Mouse (Mus musculus) forebrain, embryonic 12.5 days (tissue): Measurements from ENCODE around the gene Olfr12. TPM values are rescaled to one million over a fixed set of nuclear protein-coding genes. Genes with fewer than 3 reads are reported as not detected.

ENCODE experiments used
- ATAC-seq: fragments of 200-750 bp; cut with Nextera tagmentation; 2 replicates; pipeline ENCODE4 v1.8.0; 2017; ENCODE audit warnings: moderate TSS enrichment; ENCODE audit not compliant: low FRiP score
- H3K27ac ChIP-seq: fragments of 300-500 bp; sonication (generic); 2 replicates; pipeline ENCODE4 v1.5.1; 2016; ENCODE audit warnings: mild to moderate bottlenecking
- H3K27me3 ChIP-seq: fragments of 300-500 bp; sonication (generic); 2 replicates; pipeline ENCODE4 v1.6.1; 2016; ENCODE audit warnings: mild to moderate bottlenecking
- H3K36me3 ChIP-seq: fragments of 300-500 bp; sonication (generic); replicated peaks from 2 replicates; pipeline ENCODE4 v1.6.1; 2016; ENCODE audit warnings: mild to moderate bottlenecking
- H3K4me1 ChIP-seq: fragments of 300-500 bp; sonication (generic); 2 replicates; pipeline ENCODE4 v1.6.1; 2016
- H3K4me2 ChIP-seq: fragments of 300-500 bp; sonication (generic); 2 replicates; pipeline ENCODE4 v1.6.1; 2016; ENCODE audit warnings: mild to moderate bottlenecking, moderate library complexity
- H3K4me3 ChIP-seq: fragments of 300-500 bp; sonication (generic); replicated peaks from 2 replicates; pipeline ENCODE4 v1.5.1; 2016; ENCODE audit warnings: mild to moderate bottlenecking
- H3K9ac ChIP-seq: fragments of 300-500 bp; sonication (generic); 2 replicates; pipeline ENCODE4 v1.6.1; 2016; ENCODE audit warnings: mild to moderate bottlenecking
- H3K9me3 ChIP-seq: fragments of 300-500 bp; sonication (generic); 2 replicates; pipeline ENCODE4 v1.6.1; 2016
- WGBS: fragments of 180-500 bp; shearing (Covaris S2); methylation state at CpG from one replicate; pipeline ENCODE4 v1.1.7; 2016; 5-methylcytosine and 5-hydroxymethylcytosine counted together
- polyA plus RNA-seq: library from polyadenylated mRNA; unstranded; fragments of >200 nt; fragmentation: Nextera tagmentation; extraction: Ambion mirVana; gene quantifications from 2 replicates; pipeline ENCODE4 v1.2.1, GENCODE M21; 2016

The Olfr12 gene
- polyA plus RNA-seq, 1 experiment from 2014 or later = not detected

DNA sequence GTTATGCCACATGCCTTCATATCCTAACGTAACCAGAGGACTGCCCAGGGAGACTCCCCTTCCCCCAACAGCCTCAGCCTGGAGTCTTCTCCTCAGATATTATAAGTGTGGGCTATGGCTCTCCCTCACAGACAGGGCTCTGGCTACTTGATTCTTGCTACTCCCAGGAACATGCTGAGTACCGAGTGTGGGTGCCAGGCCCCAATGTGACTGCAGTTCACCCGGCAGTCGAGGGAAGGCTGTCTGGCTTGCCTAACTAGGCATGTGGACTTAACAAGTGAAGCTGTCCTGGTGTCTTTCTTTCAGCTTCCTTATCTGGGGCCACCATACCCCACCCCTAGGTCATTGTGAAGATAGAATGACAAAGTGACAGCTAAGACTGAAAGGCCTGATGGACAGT, 26.1 kb downstream of the Olfr12 start:
- Histone ChIP-seq H3K9me3 (no peaks in the 10 kb centered on the region), H3K4me1 (peaks cover 25% of the 10 kb centered on the region), H3K36me3 (peaks cover 8% of the 10 kb centered on the region), H3K4me2 (no peak overlapping the region), H3K4me3 (no peak overlapping the region), H3K27ac (no peak overlapping the region), H3K27me3 (peaks cover 9% of the 10 kb centered on the region), H3K9ac (no peak overlapping the region)
- no peak for ATAC-seq
- WGBS = 77% methylated on average over 4 of the region's 4 CpGs

DNA sequence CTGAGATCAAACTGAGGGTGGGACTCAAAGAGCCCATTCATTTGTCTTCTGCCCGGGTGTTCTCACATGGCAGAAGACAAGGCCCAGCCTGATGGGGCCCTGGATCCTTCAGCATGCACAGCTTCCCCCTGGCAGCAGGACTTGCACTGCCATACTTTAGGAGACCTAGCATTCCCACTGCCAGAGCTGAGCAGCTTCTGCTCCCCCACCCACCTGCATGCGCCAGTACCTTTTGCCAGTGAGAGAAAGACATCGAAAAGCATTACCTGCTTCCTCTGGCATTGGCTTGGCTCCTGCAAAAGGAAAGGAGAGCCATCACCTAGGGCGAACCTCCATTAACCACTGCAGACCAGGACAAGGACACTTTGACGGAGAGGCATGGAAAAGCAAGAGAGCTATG, 27.3 kb downstream of the Olfr12 start:
- Histone ChIP-seq H3K4me3 (no peak overlapping the region), H3K9ac (no peak overlapping the region), H3K9me3 (no peaks in the 10 kb centered on the region), H3K27me3 (peaks cover 9% of the 10 kb centered on the region), H3K36me3 (no peaks in the 10 kb centered on the region), H3K27ac (no peak overlapping the region), H3K4me2 (no peak overlapping the region), H3K4me1 (peaks cover 25% of the 10 kb centered on the region)
- ATAC-seq = no peak
- WGBS = 82% methylated on average over 5 of the region's 5 CpGs

GRCm38 (mm10) chr1:92646111-92646510, 28.5 kb downstream of the Olfr12 start:
- ATAC-seq = no peak
- H3K4me2 ChIP-seq = no peak overlapping the region
- peaks cover 13% of the 10 kb centered on the region for H3K4me1 ChIP-seq
- peaks cover 9% of the 10 kb centered on the region for H3K27me3 ChIP-seq
- H3K36me3 ChIP-seq = no peaks in the 10 kb centered on the region
- no peak overlapping the region for H3K27ac ChIP-seq
- 57% methylated on average over 2 of the region's 2 CpGs for WGBS
- no peak overlapping the region for H3K4me3 ChIP-seq
- H3K9me3 ChIP-seq = no peaks in the 10 kb centered on the region
- no peak overlapping the region for H3K9ac ChIP-seq

DNA sequence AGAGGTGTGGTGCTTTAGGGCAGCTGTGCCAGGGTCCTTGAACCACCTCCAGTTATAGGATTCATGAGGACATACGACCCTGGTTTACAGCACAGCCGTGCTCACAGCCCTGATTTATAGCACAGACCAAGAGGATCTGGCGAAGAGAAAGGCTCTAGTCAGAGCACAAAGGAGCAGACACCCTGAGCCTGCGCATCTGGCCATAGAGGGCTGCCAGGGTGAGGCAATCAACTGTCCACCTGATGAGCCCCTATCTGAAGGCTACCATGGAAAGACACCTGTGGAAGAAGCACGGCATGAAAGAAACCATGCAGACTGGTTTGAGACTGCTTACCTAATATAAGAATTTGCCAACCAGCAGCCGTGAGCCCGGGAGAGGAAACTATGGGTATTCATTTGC, 29.0 kb downstream of the Olfr12 start:
- Histone ChIP-seq H3K9me3 (no peaks in the 10 kb centered on the region), H3K36me3 (no peaks in the 10 kb centered on the region), H3K27me3 (peaks cover 9% of the 10 kb centered on the region), H3K4me3 (no peak overlapping the region), H3K9ac (no peak overlapping the region), H3K4me2 (no peak overlapping the region), H3K4me1 (peaks cover 16% of the 10 kb centered on the region), H3K27ac (no peak overlapping the region)
- 81% methylated on average over 7 of the region's 7 CpGs for WGBS
- no peak for ATAC-seq

- Histone ChIP-seq H3K4me3 (no peak overlapping the region), H3K27ac (no peak overlapping the region), H3K4me2 (no peak overlapping the region), H3K27me3 (peaks cover 9% of the 10 kb centered on the region), H3K9ac (no peak overlapping the region), H3K4me1 (peaks cover 16% of the 10 kb centered on the region), H3K36me3 (no peaks in the 10 kb centered on the region), H3K9me3 (no peaks in the 10 kb centered on the region)
- WGBS = 78% methylated on average over 4 of the region's 4 CpGs
- no peak for ATAC-seq
Measured at GRCm38 (mm10) chr1:92647026-92647425, 29.4 kb downstream of the Olfr12 start.

- H3K27ac ChIP-seq = no peak overlapping the region
- H3K9me3 ChIP-seq = no peaks in the 10 kb centered on the region
- peak; percentile 47 for ATAC-seq
- H3K4me3 ChIP-seq = no peak overlapping the region
- peak overlapping the region; percentile 13 for H3K4me2 ChIP-seq
- 8% methylated on average over 8 of the region's 8 CpGs for WGBS
- peaks cover 9% of the 10 kb centered on the region for H3K27me3 ChIP-seq
- no peaks in the 10 kb centered on the region for H3K36me3 ChIP-seq
- peaks cover 13% of the 10 kb centered on the region for H3K4me1 ChIP-seq
- H3K9ac ChIP-seq = no peak overlapping the region
Measured at GRCm38 (mm10) chr1:92647752-92648151, 30.2 kb downstream of the Olfr12 start.

GRCm38 (mm10) chr1:92648197-92648596, 30.6 kb downstream of the Olfr12 start:
- H3K36me3 ChIP-seq = no peaks in the 10 kb centered on the region
- H3K9ac ChIP-seq = no peak overlapping the region
- no peaks in the 10 kb centered on the region for H3K9me3 ChIP-seq
- peaks cover 13% of the 10 kb centered on the region for H3K4me1 ChIP-seq
- H3K4me2 ChIP-seq = peak overlapping the region; percentile 13
- peaks cover 9% of the 10 kb centered on the region for H3K27me3 ChIP-seq
- WGBS = 52% methylated on average over 10 of the region's 10 CpGs
- 0 out of 2 replicates have a peak, but pooled peaks have one; percentile 28 for ATAC-seq
- no peak overlapping the region for H3K27ac ChIP-seq
- no peak overlapping the region for H3K4me3 ChIP-seq

- H3K9me3 ChIP-seq = no peaks in the 10 kb centered on the region
- peak within 1 kb of the TSS; percentile 13 for H3K4me2 ChIP-seq
- peaks cover 13% of the 10 kb centered on the region for H3K4me1 ChIP-seq
- no peak within 1 kb of the TSS for H3K4me3 ChIP-seq
- peak; percentile 68 for ATAC-seq
- H3K36me3 ChIP-seq = no peaks in the 10 kb centered on the region
- peaks cover 9% of the 10 kb centered on the region for H3K27me3 ChIP-seq
- no peak within 1 kb of the TSS for H3K27ac ChIP-seq
- 27% methylated on average over 8 of the region's 8 CpGs for WGBS
- H3K9ac ChIP-seq = no peak within 1 kb of the TSS
Measured at GRCm38 (mm10) chr1:92648673-92649072, 31.1 kb downstream of the Olfr12 start, which contains the start of gene Otos. Gene Otos (minus strand): TSS chr1:92648841.

- no peak for ATAC-seq
Measured at GRCm38 (mm10) chr1:92651467-92651866, 33.9 kb downstream of the Olfr12 start.

DNA sequence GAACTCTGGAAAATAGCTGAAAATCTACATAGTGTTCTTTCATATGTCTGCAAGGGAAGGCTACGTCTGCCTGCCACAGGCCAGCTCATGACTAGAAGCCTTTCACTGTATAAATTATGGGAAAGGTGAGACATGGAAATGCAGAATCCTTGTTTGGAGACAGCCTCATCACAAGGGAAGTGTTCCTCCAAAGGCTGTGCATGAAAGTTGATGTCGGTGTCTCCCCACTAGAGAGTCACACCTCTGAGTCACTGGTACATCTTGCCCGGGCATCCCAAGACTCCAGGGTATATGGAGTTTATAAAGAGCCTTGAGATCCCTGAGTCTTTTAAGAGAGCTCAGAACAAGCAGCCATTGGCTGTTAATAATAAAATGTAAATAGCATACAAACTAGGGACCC, 35.6 kb downstream of the Olfr12 start:
- 93% methylated on average over 3 of the region's 3 CpGs for WGBS
- Histone ChIP-seq H3K4me1 (peaks cover 7% of the 10 kb centered on the region), H3K27me3 (peaks cover 4% of the 10 kb centered on the region), H3K4me2 (no peak overlapping the region), H3K4me3 (no peak overlapping the region), H3K27ac (no peak overlapping the region), H3K9me3 (no peaks in the 10 kb centered on the region), H3K36me3 (no peaks in the 10 kb centered on the region), H3K9ac (no peak overlapping the region)
- ATAC-seq = no peak

More at GRCm38 (mm10) chr1:92651467-92651866, 33.9 kb downstream of the Olfr12 start:
- Histone ChIP-seq H3K27ac (no peak overlapping the region), H3K4me2 (no peak overlapping the region), H3K9ac (no peak overlapping the region), H3K4me1 (peaks cover 13% of the 10 kb centered on the region), H3K9me3 (no peaks in the 10 kb centered on the region), H3K36me3 (no peaks in the 10 kb centered on the region), H3K27me3 (peaks cover 5% of the 10 kb centered on the region), H3K4me3 (no peak overlapping the region)
- WGBS = 49% methylated on average over 3 of the region's 3 CpGs

DNA sequence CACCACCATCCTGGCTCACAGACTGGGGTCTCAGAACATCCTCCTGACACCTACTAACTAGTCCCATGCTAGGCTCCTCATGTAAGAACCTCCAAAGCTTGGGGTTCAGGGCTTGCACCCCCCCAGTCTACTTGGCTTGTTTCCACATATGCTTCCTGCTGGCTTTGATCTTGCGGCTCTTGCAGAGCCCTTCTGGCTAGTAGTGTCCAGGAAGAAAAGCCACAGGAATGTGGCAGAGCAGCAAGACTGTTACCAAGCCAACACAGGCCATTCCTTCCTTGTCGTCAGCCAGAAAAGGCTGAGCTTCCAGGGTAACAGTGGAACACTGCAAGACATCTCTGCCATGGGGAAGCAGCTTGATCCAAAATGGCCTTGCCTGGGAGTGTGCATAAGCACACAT, 37.1 kb downstream of the Olfr12 start:
- H3K9me3 ChIP-seq = no peaks in the 10 kb centered on the region
- 70% methylated on average over 2 of the region's 2 CpGs for WGBS
- no peak for ATAC-seq

DNA sequence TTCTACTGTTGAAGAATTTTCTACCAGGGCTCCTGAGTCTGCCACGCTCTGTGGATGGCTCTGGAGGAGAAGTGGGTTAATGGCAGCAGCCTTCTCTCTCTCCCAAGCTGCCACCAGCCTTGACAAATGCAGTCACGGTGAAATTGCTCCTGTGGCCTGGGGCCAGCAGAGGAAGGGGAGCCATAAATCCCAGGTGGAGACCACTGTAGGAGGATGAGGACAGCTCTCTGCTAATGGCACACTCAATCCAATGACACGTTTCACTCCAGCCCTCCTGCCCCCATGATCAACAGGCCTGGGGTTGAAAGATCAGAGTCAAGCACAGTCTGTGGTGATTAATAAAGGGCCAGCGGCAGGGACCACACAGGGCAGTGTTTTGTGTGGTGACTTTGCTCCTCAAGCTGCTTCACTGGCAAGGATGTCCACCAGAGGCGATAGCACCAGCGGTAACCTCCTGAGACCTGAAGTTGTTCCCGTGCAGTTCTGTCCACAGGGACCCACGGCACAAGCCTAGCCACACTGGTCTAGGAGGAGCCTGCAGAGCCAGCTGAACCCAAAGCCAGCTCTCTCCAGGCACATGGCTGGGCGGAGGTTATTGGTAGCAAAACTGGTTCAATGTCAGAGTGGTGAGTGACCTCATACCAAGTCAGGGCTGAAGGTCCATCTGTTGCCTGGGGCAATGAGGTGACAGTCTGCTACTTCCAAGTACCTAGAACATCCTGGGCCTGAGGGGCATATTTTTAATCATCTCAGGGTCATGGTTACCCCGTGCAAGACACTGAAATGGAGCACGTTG, 39.6 kb downstream of the Olfr12 start:
- ATAC-seq = no peak
- Histone ChIP-seq H3K4me1 (no peaks in the 10 kb centered on the region), H3K9ac (no peak overlapping the region), H3K4me3 (no peak overlapping the region), H3K27ac (no peak overlapping the region), H3K36me3 (no peaks in the 10 kb centered on the region), H3K4me2 (no peak overlapping the region), H3K27me3 (no peaks in the 10 kb centered on the region), H3K9me3 (no peaks in the 10 kb centered on the region)
- 80% methylated on average over 11 of the region's 11 CpGs for WGBS

More for the DNA sequence above, 37.1 kb downstream of the Olfr12 start:
- H3K27me3 ChIP-seq = no peaks in the 10 kb centered on the region
- H3K4me2 ChIP-seq = no peak overlapping the region
- no peak overlapping the region for H3K27ac ChIP-seq
- H3K36me3 ChIP-seq = no peaks in the 10 kb centered on the region
- peaks cover 5% of the 10 kb centered on the region for H3K4me1 ChIP-seq
- no peak overlapping the region for H3K9ac ChIP-seq
- no peak overlapping the region for H3K4me3 ChIP-seq

GRCm38 (mm10) chr1:92659392-92659791, 41.8 kb downstream of the Olfr12 start:
- no peak for ATAC-seq
- no peak overlapping the region for H3K27ac ChIP-seq
- H3K4me2 ChIP-seq = no peak overlapping the region
- H3K4me3 ChIP-seq = no peak overlapping the region
- no peaks in the 10 kb centered on the region for H3K4me1 ChIP-seq
- no peaks in the 10 kb centered on the region for H3K36me3 ChIP-seq
- H3K9ac ChIP-seq = no peak overlapping the region
- H3K9me3 ChIP-seq = no peaks in the 10 kb centered on the region
- 76% methylated on average over 5 of the region's 5 CpGs for WGBS
- H3K27me3 ChIP-seq = no peaks in the 10 kb centered on the region
